Mouse (Mus musculus): ENCODE results near the gene Efcab8. TPM values are rescaled to one million over a fixed set of nuclear protein-coding genes. Genes with fewer than 3 reads are reported as not detected.
A peak's percentile ranks its signal among the peaks of the same experiment; 100 is the strongest.
"Not testable (repeated sequence)": the region's sequence is repeated elsewhere in the genome, so short reads cannot be mapped to it uniquely, and the experiment has no call there.

The Efcab8 gene
- polyA plus RNA-seq, 1 experiment from 2014 or later: not detected

DNA sequence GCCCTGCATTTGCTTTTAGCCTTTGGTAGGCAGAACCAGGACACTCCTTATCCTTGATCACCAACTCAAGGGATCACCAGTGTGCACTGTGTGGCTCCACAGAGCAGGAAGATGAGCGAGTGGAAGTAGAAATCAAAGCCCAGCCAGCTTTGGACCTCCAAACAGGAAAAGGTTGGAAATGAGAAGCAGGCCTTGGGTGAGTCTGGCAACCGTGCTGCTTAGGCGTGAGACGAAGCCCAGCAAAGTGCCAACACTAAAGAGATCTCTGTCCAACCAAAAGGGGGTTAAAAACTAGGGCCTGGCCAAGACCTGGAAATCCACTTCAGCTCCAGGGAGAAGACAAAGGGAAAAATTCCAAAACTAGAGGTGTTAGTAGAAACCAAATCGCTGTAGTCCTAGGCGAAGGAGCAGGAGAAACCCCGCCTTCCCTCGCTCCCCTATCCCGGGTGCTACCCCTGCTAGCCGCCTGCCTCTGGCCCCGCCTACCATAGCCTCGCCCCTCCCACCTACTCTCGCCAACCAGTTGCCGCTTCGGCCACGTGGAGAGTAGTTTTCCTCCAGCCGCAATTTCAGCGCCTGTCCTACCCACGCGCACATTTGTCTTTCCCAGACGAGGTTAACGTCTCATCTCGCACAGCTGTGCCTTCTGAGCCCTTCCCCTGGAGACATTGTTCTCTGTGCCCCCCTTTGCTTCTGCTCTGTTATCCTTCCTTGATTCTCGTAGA, 931 bp upstream of the Efcab8 start:
- H3K27me3 ChIP-seq (replicated peaks): no peaks in the 10 kb centered on the region
- no peaks in the 10 kb centered on the region for H3K9me3 ChIP-seq
- 12% methylated on average over 24 of the region's 24 CpGs for WGBS
- peaks cover 13% of the 10 kb centered on the region for H3K4me1 ChIP-seq
- ATAC-seq (ENCODE audit: extremely low read depth, insufficient number of reproducible peaks, low FRiP score, low TSS enrichment): peak; percentile 61
- H3K4me2 ChIP-seq: peak overlapping the region; percentile 73
- H3K27ac ChIP-seq (replicated peaks): no peak overlapping the region
- H3K4me3 ChIP-seq: peak overlapping the region; percentile 49
- peaks cover 12% of the 10 kb centered on the region for H3K36me3 ChIP-seq
- peak overlapping the region; percentile 74 for H3K9ac ChIP-seq

DNA sequence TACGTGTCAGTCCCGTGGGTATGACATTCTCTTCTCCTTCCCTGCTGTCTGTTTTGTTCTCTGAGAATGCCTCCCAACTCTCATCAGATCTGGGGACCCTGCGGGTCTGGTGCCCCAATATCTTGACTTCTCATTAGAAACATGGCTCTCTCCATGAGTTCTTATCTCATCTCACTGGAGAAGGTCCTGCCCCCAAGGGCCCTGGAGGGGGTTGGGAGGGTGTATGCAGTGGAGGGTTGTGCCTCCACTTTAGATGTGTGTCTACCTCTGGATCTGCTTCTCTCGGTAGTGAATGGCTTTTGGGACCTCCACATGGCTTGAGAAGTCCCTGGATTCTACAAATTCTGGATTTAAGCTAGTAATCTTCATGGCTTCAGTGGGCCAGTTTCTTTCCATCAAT, 1.4 kb downstream of the Efcab8 start:
- no peak overlapping the region for H3K4me2 ChIP-seq
- no peak overlapping the region for H3K4me3 ChIP-seq
- no peaks in the 10 kb centered on the region for H3K9me3 ChIP-seq
- no peaks in the 10 kb centered on the region for H3K36me3 ChIP-seq
- H3K9ac ChIP-seq: no peak overlapping the region
- H3K4me1 ChIP-seq: peaks cover 24% of the 10 kb centered on the region
- no peaks in the 10 kb centered on the region for H3K27me3 ChIP-seq (replicated peaks)
- no peak for ATAC-seq (ENCODE audit: extremely low read depth, insufficient number of reproducible peaks, low FRiP score, low TSS enrichment)
- WGBS: 61% methylated on average over 4 of the region's 4 CpGs
- H3K27ac ChIP-seq (replicated peaks): no peak overlapping the region

DNA sequence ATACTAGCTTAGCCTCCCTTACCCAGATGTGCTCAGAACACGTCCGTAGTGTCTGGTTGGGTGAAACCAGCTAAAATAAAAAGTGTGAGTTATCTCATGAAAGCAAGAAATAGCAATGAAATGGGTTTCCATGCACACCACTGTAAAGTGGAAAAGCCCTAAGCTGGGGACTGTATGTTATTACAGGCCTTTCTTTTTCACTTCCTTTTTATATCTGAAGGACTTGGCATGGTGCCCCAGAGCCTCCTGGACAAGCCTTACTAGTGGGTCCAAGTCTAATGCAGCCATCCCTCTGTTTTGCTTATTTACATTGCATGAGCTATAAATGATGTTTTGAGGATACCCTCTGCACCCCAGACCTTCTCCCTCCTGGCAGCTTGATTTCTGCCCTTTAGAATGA, 4.9 kb downstream of the Efcab8 start:
- no peaks in the 10 kb centered on the region for H3K36me3 ChIP-seq
- peaks cover 10% of the 10 kb centered on the region for H3K4me1 ChIP-seq
- H3K9me3 ChIP-seq: no peaks in the 10 kb centered on the region
- no peak overlapping the region for H3K27ac ChIP-seq (replicated peaks)
- H3K4me2 ChIP-seq: no peak overlapping the region
- ATAC-seq (ENCODE audit: extremely low read depth, insufficient number of reproducible peaks, low FRiP score, low TSS enrichment): no peak
- H3K27me3 ChIP-seq (replicated peaks): 0 out of 2 replicates have a peak, but pooled peaks cover 3% of the 10 kb centered on the region
- H3K4me3 ChIP-seq: no peak overlapping the region
- 75% methylated on average over 2 of the region's 2 CpGs for WGBS
- H3K9ac ChIP-seq: no peak overlapping the region

DNA sequence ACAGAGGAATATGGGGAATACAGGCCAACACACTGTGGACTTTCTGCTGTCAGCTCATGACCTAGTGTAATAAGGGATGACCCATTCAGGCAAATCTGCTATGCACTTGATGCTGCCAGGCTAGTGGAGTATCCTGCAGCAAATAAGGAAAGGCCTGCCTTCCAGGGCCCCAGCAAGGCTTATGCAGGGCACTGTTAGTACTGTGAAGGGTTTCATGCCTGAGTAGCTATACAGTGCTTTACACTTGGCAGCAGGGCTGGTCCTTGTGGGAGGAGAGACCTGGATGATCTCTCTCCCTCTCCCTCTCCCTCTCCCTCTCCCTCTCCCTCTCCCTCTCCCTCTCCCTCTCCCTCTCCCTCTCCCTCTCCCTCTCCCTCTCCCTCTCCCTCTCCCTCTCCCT, 13.6 kb downstream of the Efcab8 start:
- H3K4me1 ChIP-seq: no peaks in the 10 kb centered on the region
- no peak for ATAC-seq (ENCODE audit: extremely low read depth, insufficient number of reproducible peaks, low FRiP score, low TSS enrichment)
- no peak overlapping the region for H3K27ac ChIP-seq (replicated peaks)
- no peaks in the 10 kb centered on the region for H3K9me3 ChIP-seq
- 0 out of 2 replicates have a peak, but pooled peaks cover 3% of the 10 kb centered on the region for H3K27me3 ChIP-seq (replicated peaks)
- no peak overlapping the region for H3K4me2 ChIP-seq
- H3K4me3 ChIP-seq: no peak overlapping the region
- no peaks in the 10 kb centered on the region for H3K36me3 ChIP-seq
- H3K9ac ChIP-seq: no peak overlapping the region

DNA sequence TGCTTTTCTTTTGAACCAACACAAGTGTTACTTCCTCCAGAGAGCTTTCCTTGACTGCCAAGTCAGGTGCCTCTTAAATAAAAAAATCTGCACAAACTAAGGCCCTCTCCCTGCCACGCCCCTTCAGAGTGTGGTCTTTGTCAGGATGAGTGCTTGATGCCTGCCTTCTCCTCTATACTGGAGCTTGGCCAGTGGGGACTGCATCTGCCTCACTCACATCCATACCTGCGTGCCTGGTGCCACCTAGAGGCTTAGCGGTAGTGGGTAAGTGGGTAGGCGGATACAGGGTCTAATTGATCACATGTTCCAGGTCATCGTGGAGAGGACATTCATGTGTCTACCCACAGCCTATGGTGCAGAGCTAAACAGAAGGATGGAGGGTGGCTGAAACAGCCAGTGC, 15.4 kb downstream of the Efcab8 start:
- 47% methylated on average over 5 of the region's 5 CpGs for WGBS
- H3K9me3 ChIP-seq: no peaks in the 10 kb centered on the region
- ATAC-seq (ENCODE audit: extremely low read depth, insufficient number of reproducible peaks, low FRiP score, low TSS enrichment): no peak

DNA sequence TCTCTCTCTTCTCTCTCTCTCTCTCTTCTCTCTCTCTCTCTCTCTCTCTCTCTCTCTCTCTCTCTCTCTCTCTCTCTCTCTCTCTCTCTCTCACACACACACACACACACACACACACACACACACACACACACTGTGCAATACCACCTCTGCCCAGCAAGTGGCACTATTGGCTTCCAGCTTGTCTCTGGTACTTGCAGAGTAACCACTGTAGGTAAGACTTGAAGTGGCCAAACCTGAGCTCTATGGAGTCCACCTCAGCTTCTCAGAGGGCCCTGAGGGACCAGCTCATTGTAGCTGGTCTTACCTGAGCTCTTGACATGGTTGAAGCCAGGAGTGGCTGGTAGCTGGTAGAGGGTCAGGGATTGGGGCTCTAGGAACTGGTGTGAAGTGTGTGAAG, 27.7 kb downstream of the Efcab8 start:
- not testable (repeated sequence) for H3K27ac ChIP-seq (replicated peaks); H3K9me3 ChIP-seq; H3K4me2 ChIP-seq; H3K36me3 ChIP-seq; ATAC-seq (ENCODE audit: extremely low read depth, insufficient number of reproducible peaks, low FRiP score, low TSS enrichment); H3K27me3 ChIP-seq (replicated peaks); H3K4me3 ChIP-seq; H3K9ac ChIP-seq
- peaks cover 38% of the 10 kb centered on the region for H3K4me1 ChIP-seq

More for the DNA sequence above, 15.4 kb downstream of the Efcab8 start:
- H3K9ac ChIP-seq: no peak overlapping the region
- no peak overlapping the region for H3K4me3 ChIP-seq
- H3K4me1 ChIP-seq: no peaks in the 10 kb centered on the region
- no peaks in the 10 kb centered on the region for H3K36me3 ChIP-seq
- no peak overlapping the region for H3K4me2 ChIP-seq
- no peak overlapping the region for H3K27ac ChIP-seq (replicated peaks)
- no peaks in the 10 kb centered on the region for H3K27me3 ChIP-seq (replicated peaks)

DNA sequence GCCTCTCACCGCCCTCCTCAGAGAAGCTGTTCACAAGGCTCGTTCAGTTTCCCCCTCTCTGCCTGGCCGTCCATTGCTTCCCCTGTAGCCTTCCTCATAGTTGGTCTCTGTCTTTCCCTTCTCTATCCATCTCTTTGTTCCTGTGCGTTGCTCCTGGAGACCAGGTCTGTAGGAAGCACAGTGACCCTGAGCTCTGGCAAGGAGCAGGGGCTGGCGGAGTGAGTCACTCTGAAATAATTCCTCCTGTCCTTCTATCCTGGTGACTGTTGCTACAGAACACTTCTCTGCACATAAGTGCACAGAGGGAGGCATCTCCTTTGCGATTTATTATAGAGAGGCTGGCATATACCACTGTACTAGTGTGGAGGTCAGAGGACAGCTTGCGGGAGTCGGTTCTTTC, 28.4 kb downstream of the Efcab8 start:
- no peak overlapping the region for H3K4me2 ChIP-seq
- no peaks in the 10 kb centered on the region for H3K36me3 ChIP-seq
- H3K9ac ChIP-seq: no peak overlapping the region
- H3K27me3 ChIP-seq (replicated peaks): no peaks in the 10 kb centered on the region
- no peaks in the 10 kb centered on the region for H3K9me3 ChIP-seq
- peaks cover 38% of the 10 kb centered on the region for H3K4me1 ChIP-seq
- no peak overlapping the region for H3K27ac ChIP-seq (replicated peaks)
- ATAC-seq (ENCODE audit: extremely low read depth, insufficient number of reproducible peaks, low FRiP score, low TSS enrichment): no peak
- H3K4me3 ChIP-seq: no peak overlapping the region
- WGBS: 71% methylated on average over 8 of the region's 8 CpGs

DNA sequence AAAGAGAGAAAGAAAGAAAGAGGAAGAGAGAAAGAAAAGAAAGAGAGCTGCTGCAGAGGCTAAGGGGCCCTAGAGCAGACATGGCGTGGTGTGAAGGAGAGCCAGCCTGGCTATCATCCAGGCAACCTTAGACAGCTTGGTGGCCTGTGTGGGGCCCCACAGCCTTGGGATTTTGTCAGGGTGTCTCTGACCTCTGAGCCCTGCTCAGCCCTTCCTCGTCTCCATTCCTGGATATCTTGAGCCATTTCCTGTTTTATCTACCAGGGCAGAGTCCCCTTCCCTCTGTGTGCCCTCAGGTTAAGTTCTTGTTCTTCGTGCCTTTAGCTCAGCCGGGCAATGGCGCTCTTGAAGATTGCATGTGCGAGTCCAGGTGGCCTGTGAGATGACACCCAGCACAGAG, 29.1 kb downstream of the Efcab8 start:
- Histone ChIP-seq H3K4me1 (peaks cover 38% of the 10 kb centered on the region), H3K4me2 (no peak overlapping the region), H3K27me3 (replicated peaks) (no peaks in the 10 kb centered on the region), H3K9me3 (no peaks in the 10 kb centered on the region), H3K27ac (replicated peaks) (no peak overlapping the region), H3K9ac (no peak overlapping the region), H3K4me3 (no peak overlapping the region), H3K36me3 (no peaks in the 10 kb centered on the region)
- WGBS: 53% methylated on average over 6 of the region's 6 CpGs
- ATAC-seq (ENCODE audit: extremely low read depth, insufficient number of reproducible peaks, low FRiP score, low TSS enrichment): no peak

DNA sequence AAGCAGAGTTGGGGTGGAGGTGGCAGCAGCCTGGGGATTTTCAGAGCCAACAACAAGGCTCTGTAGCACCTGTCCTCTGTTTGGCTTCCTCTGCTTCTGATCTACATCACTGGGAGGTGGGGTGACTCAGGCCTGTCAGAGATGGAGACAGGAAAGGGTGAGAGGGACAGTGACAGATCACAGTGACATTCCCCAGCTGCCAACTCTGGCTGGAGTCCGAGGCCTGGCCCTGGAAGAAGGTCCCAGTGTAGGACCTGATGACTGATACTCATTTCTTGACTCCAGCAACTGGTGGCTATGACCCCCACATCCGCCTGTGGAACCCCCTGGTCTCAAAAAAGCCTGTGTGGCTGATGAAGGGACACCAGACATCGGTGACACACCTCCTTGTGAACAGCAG, 30.2 kb downstream of the Efcab8 start:
- H3K27me3 ChIP-seq (replicated peaks): 0 out of 2 replicates have a peak, but pooled peaks cover 5% of the 10 kb centered on the region
- no peak for ATAC-seq (ENCODE audit: extremely low read depth, insufficient number of reproducible peaks, low FRiP score, low TSS enrichment)
- H3K9me3 ChIP-seq: no peaks in the 10 kb centered on the region
- WGBS: 35% methylated on average over 3 of the region's 3 CpGs
- H3K4me3 ChIP-seq: no peak overlapping the region
- H3K9ac ChIP-seq: no peak overlapping the region
- no peak overlapping the region for H3K27ac ChIP-seq (replicated peaks)
- no peak overlapping the region for H3K4me2 ChIP-seq
- no peaks in the 10 kb centered on the region for H3K36me3 ChIP-seq
- H3K4me1 ChIP-seq: peaks cover 38% of the 10 kb centered on the region

DNA sequence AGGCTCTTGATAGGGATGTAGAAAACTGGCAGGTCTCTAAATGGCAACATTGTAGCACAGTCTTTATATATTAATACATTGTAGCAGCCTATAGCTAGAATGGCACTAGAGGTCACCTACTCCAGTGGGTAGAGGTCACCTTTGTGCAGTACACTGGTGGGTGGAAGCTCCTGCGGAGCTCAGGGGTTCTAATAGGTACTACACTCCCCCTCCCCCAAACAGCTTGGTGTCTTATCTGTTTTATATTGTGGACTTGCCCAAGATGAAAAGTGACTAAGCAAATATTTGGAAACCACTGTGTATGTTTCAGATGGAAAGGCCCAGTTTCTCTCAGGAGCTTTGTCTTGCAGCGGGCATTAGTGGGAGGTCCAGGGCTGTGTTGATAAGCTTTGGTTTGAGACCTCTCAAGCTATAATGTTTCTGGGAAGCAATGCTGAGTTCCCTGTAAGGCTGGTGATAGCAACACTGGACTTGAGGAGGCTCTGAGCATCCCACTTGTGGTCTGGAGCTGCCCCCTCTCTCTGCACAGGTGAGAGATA, 42.3 kb downstream of the Efcab8 start:
- no peak overlapping the region for H3K4me2 ChIP-seq
- no peak for ATAC-seq (ENCODE audit: extremely low read depth, insufficient number of reproducible peaks, low FRiP score, low TSS enrichment)
- 83% methylated on average over 2 of the region's 2 CpGs for WGBS
- H3K9ac ChIP-seq: no peak overlapping the region
- H3K36me3 ChIP-seq: no peaks in the 10 kb centered on the region
- H3K4me1 ChIP-seq: peaks cover 7% of the 10 kb centered on the region
- H3K9me3 ChIP-seq: no peaks in the 10 kb centered on the region
- H3K4me3 ChIP-seq: no peak overlapping the region
- no peaks in the 10 kb centered on the region; the same call in 1 of the 2 replicates for H3K27me3 ChIP-seq (replicated peaks)
- no peak overlapping the region for H3K27ac ChIP-seq (replicated peaks)

DNA sequence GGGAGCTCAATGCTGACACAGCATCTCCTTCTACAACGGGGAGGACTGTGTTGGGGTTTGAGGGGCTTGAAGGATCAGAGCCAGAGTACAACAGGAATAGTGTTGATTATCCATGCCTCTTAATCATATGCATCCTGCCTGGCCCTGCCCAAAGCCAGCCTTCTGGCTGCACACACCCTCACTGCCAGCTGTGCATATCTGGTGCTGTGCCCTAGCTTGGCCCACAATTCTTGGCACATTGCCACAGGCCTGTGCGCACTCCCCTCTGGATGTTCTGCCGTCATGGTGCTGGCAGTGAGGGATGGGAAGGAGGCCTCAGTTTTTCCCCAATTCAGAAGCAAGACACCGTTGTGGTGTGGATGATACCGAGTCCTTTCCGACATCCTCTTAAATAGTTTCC, 44.9 kb downstream of the Efcab8 start:
- Histone ChIP-seq H3K4me3 (no peak overlapping the region), H3K9me3 (no peaks in the 10 kb centered on the region), H3K27me3 (replicated peaks) (peaks cover 4% of the 10 kb centered on the region; the same call in 1 of the 2 replicates), H3K36me3 (no peaks in the 10 kb centered on the region), H3K9ac (no peak overlapping the region), H3K4me1 (peaks cover 7% of the 10 kb centered on the region), H3K27ac (replicated peaks) (no peak overlapping the region), H3K4me2 (no peak overlapping the region)
- ATAC-seq (ENCODE audit: extremely low read depth, insufficient number of reproducible peaks, low FRiP score, low TSS enrichment): no peak
- 63% methylated on average over 6 of the region's 6 CpGs for WGBS

DNA sequence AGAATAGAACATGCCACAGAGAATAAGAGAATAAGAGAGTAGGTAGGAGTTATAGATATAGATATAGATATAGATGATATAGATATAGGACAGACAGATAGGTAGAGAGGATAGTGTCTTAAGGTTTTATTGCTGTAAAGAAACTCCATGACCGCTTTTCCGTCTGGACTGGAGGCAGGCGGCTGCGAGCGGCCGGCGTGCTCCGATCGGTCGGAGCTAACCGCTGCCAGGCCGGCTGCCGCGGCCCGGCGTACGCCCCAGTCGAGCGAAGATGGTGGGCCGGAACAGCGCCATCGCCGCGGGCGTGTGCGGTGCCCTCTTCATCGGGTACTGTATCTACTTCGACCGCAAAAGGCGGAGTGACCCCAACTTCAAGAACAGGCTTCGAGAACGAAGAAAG, 46.2 kb downstream of the Efcab8 start:
- not testable (repeated sequence) for H3K9me3 ChIP-seq; H3K4me1 ChIP-seq; H3K9ac ChIP-seq; H3K36me3 ChIP-seq; H3K27ac ChIP-seq (replicated peaks); ATAC-seq (ENCODE audit: extremely low read depth, insufficient number of reproducible peaks, low FRiP score, low TSS enrichment); H3K4me3 ChIP-seq; H3K4me2 ChIP-seq; H3K27me3 ChIP-seq (replicated peaks)
- 55% methylated on average over 32 of the region's 32 CpGs for WGBS

Measured in heart, embryonic 13.5 days (tissue).